Mouse (Mus musculus): ENCODE data around the gene Espn. TPM values are rescaled to one million over a fixed set of nuclear protein-coding genes. Genes with fewer than 3 reads are reported as not detected.
A peak's percentile ranks its signal among the peaks of the same experiment; 100 is the strongest.

Espn gene
- polyA plus RNA-seq, 1 experiment from 2014 or later = 1.3 TPM

GRCm38 (mm10) chr4:152083611-152084220 lies 68.5 kb downstream of the Espn start:
- Histone ChIP-seq H3K27ac (ENCODE audit: poor library complexity, severe bottlenecking) (no peak overlapping the region), H3K4me3 (no peak overlapping the region)
- WGBS = 59% methylated on average over 7 of the region's 7 CpGs

GRCm38 (mm10) chr4:152079931-152080330 lies 72.2 kb downstream of the Espn start:
- no peak overlapping the region for H3K9ac ChIP-seq
- no peak for ATAC-seq (ENCODE audit: insufficient number of reproducible peaks, low FRiP score)
- H3K36me3 ChIP-seq = no peaks in the 10 kb centered on the region
- H3K4me3 ChIP-seq = no peak overlapping the region
- peaks cover 9% of the 10 kb centered on the region; the same call in 1 of the 2 replicates for H3K27me3 ChIP-seq (replicated peaks)
- 60% methylated on average over 7 of the region's 7 CpGs for WGBS
- H3K4me2 ChIP-seq = no peak overlapping the region
- peaks cover 7% of the 10 kb centered on the region for H3K4me1 ChIP-seq (replicated peaks)
- H3K9me3 ChIP-seq (replicated peaks) = no peaks in the 10 kb centered on the region
- no peak overlapping the region for H3K27ac ChIP-seq (ENCODE audit: poor library complexity, severe bottlenecking)

More at GRCm38 (mm10) chr4:152083611-152084220, 68.5 kb downstream of the Espn start:
- peaks cover 9% of the 10 kb centered on the region; the same call in 1 of the 2 replicates for H3K27me3 ChIP-seq (replicated peaks)
- no peak for ATAC-seq (ENCODE audit: insufficient number of reproducible peaks, low FRiP score)
- no peak overlapping the region for H3K4me2 ChIP-seq
- H3K4me1 ChIP-seq (replicated peaks) = peaks cover 17% of the 10 kb centered on the region
- no peaks in the 10 kb centered on the region for H3K36me3 ChIP-seq
- no peak overlapping the region for H3K9ac ChIP-seq
- H3K9me3 ChIP-seq (replicated peaks) = no peaks in the 10 kb centered on the region

GRCm38 (mm10) chr4:152079261-152079660 lies 72.9 kb downstream of the Espn start:
- ATAC-seq (ENCODE audit: insufficient number of reproducible peaks, low FRiP score) = no peak
- Histone ChIP-seq H3K27ac (ENCODE audit: poor library complexity, severe bottlenecking) (no peak overlapping the region), H3K4me1 (replicated peaks) (peaks cover 7% of the 10 kb centered on the region), H3K27me3 (replicated peaks) (0 out of 2 replicates have a peak, but pooled peaks cover 5% of the 10 kb centered on the region), H3K4me3 (no peak overlapping the region), H3K36me3 (no peaks in the 10 kb centered on the region), H3K9ac (no peak overlapping the region), H3K4me2 (no peak overlapping the region), H3K9me3 (replicated peaks) (no peaks in the 10 kb centered on the region)
- WGBS = 87% methylated on average over 3 of the region's 3 CpGs

GRCm38 (mm10) chr4:152078105-152078530 lies 74.1 kb downstream of the Espn start:
- Histone ChIP-seq H3K9ac (no peak overlapping the region), H3K4me2 (no peak overlapping the region), H3K4me1 (replicated peaks) (peaks cover 7% of the 10 kb centered on the region), H3K4me3 (no peak overlapping the region), H3K36me3 (no peaks in the 10 kb centered on the region), H3K27me3 (replicated peaks) (no peaks in the 10 kb centered on the region), H3K9me3 (replicated peaks) (no peaks in the 10 kb centered on the region), H3K27ac (ENCODE audit: poor library complexity, severe bottlenecking) (no peak overlapping the region)
- WGBS = 87% methylated on average over 10 of the region's 10 CpGs
- no peak for ATAC-seq (ENCODE audit: insufficient number of reproducible peaks, low FRiP score)

GRCm38 (mm10) chr4:152077191-152077590 lies 75.0 kb downstream of the Espn start:
- Histone ChIP-seq H3K27me3 (replicated peaks) (no peaks in the 10 kb centered on the region), H3K9me3 (replicated peaks) (no peaks in the 10 kb centered on the region), H3K4me3 (no peak overlapping the region), H3K4me2 (no peak overlapping the region), H3K4me1 (replicated peaks) (peaks cover 14% of the 10 kb centered on the region), H3K9ac (no peak overlapping the region), H3K36me3 (no peaks in the 10 kb centered on the region), H3K27ac (ENCODE audit: poor library complexity, severe bottlenecking) (no peak overlapping the region)
- no peak for ATAC-seq (ENCODE audit: insufficient number of reproducible peaks, low FRiP score)
- WGBS = 85% methylated on average over 9 of the region's 9 CpGs

- Histone ChIP-seq H3K27me3 (replicated peaks) (no peaks in the 10 kb centered on the region), H3K36me3 (no peaks in the 10 kb centered on the region), H3K27ac (ENCODE audit: poor library complexity, severe bottlenecking) (no peak overlapping the region), H3K4me3 (no peak overlapping the region), H3K4me1 (replicated peaks) (peaks cover 20% of the 10 kb centered on the region), H3K4me2 (no peak overlapping the region), H3K9me3 (replicated peaks) (no peaks in the 10 kb centered on the region), H3K9ac (no peak overlapping the region)
- no peak for ATAC-seq (ENCODE audit: insufficient number of reproducible peaks, low FRiP score)
- WGBS = 78% methylated on average over 9 of the region's 9 CpGs
Measured at GRCm38 (mm10) chr4:152074548-152074947, 77.6 kb downstream of the Espn start.

GRCm38 (mm10) chr4:152073715-152074114 lies 78.5 kb downstream of the Espn start:
- Histone ChIP-seq H3K9ac (no peak overlapping the region), H3K4me2 (no peak overlapping the region), H3K36me3 (no peaks in the 10 kb centered on the region), H3K4me3 (no peak overlapping the region), H3K27me3 (replicated peaks) (no peaks in the 10 kb centered on the region), H3K9me3 (replicated peaks) (no peaks in the 10 kb centered on the region), H3K4me1 (replicated peaks) (peaks cover 20% of the 10 kb centered on the region), H3K27ac (ENCODE audit: poor library complexity, severe bottlenecking) (no peak overlapping the region)
- WGBS = 84% methylated on average over 6 of the region's 6 CpGs
- ATAC-seq (ENCODE audit: insufficient number of reproducible peaks, low FRiP score) = no peak

- no peak for ATAC-seq (ENCODE audit: insufficient number of reproducible peaks, low FRiP score)
- no peak overlapping the region for H3K4me3 ChIP-seq
- H3K4me2 ChIP-seq = no peak overlapping the region
- H3K4me1 ChIP-seq (replicated peaks) = peaks cover 20% of the 10 kb centered on the region
- no peak overlapping the region for H3K27ac ChIP-seq (ENCODE audit: poor library complexity, severe bottlenecking)
- H3K9ac ChIP-seq = 0 out of 2 replicates have a peak overlapping the region, but pooled peaks have one; percentile 15
- WGBS = 67% methylated on average over 10 of the region's 10 CpGs
- H3K9me3 ChIP-seq (replicated peaks) = no peaks in the 10 kb centered on the region
- H3K36me3 ChIP-seq = no peaks in the 10 kb centered on the region
- H3K27me3 ChIP-seq (replicated peaks) = 0 out of 2 replicates have a peak, but pooled peaks cover under 1% of the 10 kb centered on the region
Measured at GRCm38 (mm10) chr4:152072655-152073054, 79.5 kb downstream of the Espn start.

GRCm38 (mm10) chr4:152072121-152072601 lies 80.0 kb downstream of the Espn start, which contains the start of gene Plekhg5:
Plekhg5 (plus strand) TSS chr4:152072498.
- H3K36me3 ChIP-seq = no peaks in the 10 kb centered on the region
- 0 out of 2 replicates have a peak, but pooled peaks cover 5% of the 10 kb centered on the region for H3K27me3 ChIP-seq (replicated peaks)
- no peak within 1 kb of the TSS for H3K4me3 ChIP-seq
- H3K4me1 ChIP-seq (replicated peaks) = peaks cover 20% of the 10 kb centered on the region
- 0 out of 2 replicates have a peak within 1 kb of the TSS, but pooled peaks have one; percentile 15 for H3K9ac ChIP-seq
- no peaks in the 10 kb centered on the region for H3K9me3 ChIP-seq (replicated peaks)
- H3K27ac ChIP-seq (ENCODE audit: poor library complexity, severe bottlenecking) = no peak within 1 kb of the TSS
- 56% methylated on average over 10 of the region's 10 CpGs for WGBS
- no peak for ATAC-seq (ENCODE audit: insufficient number of reproducible peaks, low FRiP score)
- no peak within 1 kb of the TSS for H3K4me2 ChIP-seq

GRCm38 (mm10) chr4:152070494-152071396 lies 81.4 kb downstream of the Espn start:
- Histone ChIP-seq H3K4me3 (no peak overlapping the region), H3K4me2 (no peak overlapping the region), H3K27me3 (replicated peaks) (0 out of 2 replicates have a peak, but pooled peaks cover 5% of the 10 kb centered on the region), H3K36me3 (no peaks in the 10 kb centered on the region), H3K9ac (no peak overlapping the region), H3K27ac (ENCODE audit: poor library complexity, severe bottlenecking) (no peak overlapping the region), H3K4me1 (replicated peaks) (peaks cover 15% of the 10 kb centered on the region), H3K9me3 (replicated peaks) (no peaks in the 10 kb centered on the region)
- no peak for ATAC-seq (ENCODE audit: insufficient number of reproducible peaks, low FRiP score)
- WGBS = 70% methylated on average over 11 of the region's 11 CpGs
